Mouse (Mus musculus) heart, adult 2 months (tissue): Measurements from ENCODE around the gene Rreb1.

Source experiments
- CTCF ChIP-seq: fragments of 200-600 bp; IDR thresholded peaks from 2 replicates; pipeline ENCODE4 v1.8.1; 2022; ENCODE audit warnings: antibody characterized with exemption, mild to moderate bottlenecking, moderate library complexity
- EP300 ChIP-seq: fragments of 200-500 bp; IDR thresholded peaks from 2 replicates; pipeline ENCODE4 v1.6.1; 2011; ENCODE audit warnings: low read depth, low read length, control low read depth; ENCODE audit not compliant: insufficient read depth
- POLR2A ChIP-seq: fragments of 200-500 bp; IDR thresholded peaks from 2 replicates; pipeline ENCODE4 v1.6.1; 2011; ENCODE audit warnings: mild to moderate bottlenecking, low read depth, low read length, control low read depth; ENCODE audit not compliant: insufficient read depth

- TF ChIP-seq EP300 (no peak), CTCF (no peak), POLR2A (no peak)
These were observed 21.2 kb downstream of the Rreb1 start for GRCm38 (mm10) chr13:37799413-37799812.
